Mouse (Mus musculus): ENCODE data around the gene Srsy. TPM values are rescaled to one million over a fixed set of nuclear protein-coding genes. Genes with fewer than 3 reads are reported as not detected.
"Not testable (repeated sequence)": the region's sequence is repeated elsewhere in the genome, so short reads cannot be mapped to it uniquely, and the experiment has no call there.

The Srsy gene
- total RNA-seq (2014; fragmentation: Nextera tagmentation) (not detected in 2 replicates), total RNA-seq (2017) (not detected in 2 replicates), polyA plus RNA-seq (2012) (not detected in 2 replicates)

- ATAC-seq (ENCODE audit: extremely low read depth, insufficient number of reproducible peaks, low FRiP score, poor library complexity, severe bottlenecking); H3K36me3 ChIP-seq (replicated peaks); H3K4me3 ChIP-seq (ENCODE audit: low read depth, low read length); H3K4me1 ChIP-seq (ENCODE audit: insufficient read depth, low read depth, low read length); DNase-seq (ENCODE audit: low spot score); H3K9me3 ChIP-seq (replicated peaks); H3K27me3 ChIP-seq (ENCODE audit: insufficient read depth, low read length): not testable (repeated sequence)
Observed at GRCm38 (mm10) chrY:17937230-17937629, at the start of gene Srsy. Gene Srsy (minus strand): TSS chrY:17937330.

Other genes starting within 250 kb of the Srsy start
- not detected in 2 replicates for gene Gm21904, start 91.1 kb downstream of the Srsy start, total RNA-seq (2014; fragmentation: Nextera tagmentation)
- not detected in 2 replicates for gene Gm21904, start 91.1 kb downstream of the Srsy start, total RNA-seq (2017)
- gene Gm21904, start 91.1 kb downstream of the Srsy start, polyA plus RNA-seq (2012), result not detected in 2 replicates
- not detected in 2 replicates for gene Gm20772, start 62.6 kb downstream of the Srsy start, total RNA-seq (2014; fragmentation: Nextera tagmentation)
- not detected in 2 replicates for gene Gm20772, start 62.6 kb downstream of the Srsy start, total RNA-seq (2017)
- gene Gm20772, start 62.6 kb downstream of the Srsy start, polyA plus RNA-seq (2012), result not detected in 2 replicates
- not detected in 2 replicates for gene Gm20831, start 62.6 kb downstream of the Srsy start, total RNA-seq (2014; fragmentation: Nextera tagmentation)
- not detected in 2 replicates for gene Gm20831, start 62.6 kb downstream of the Srsy start, total RNA-seq (2017)
- not detected in 2 replicates for gene Gm20831, start 62.6 kb downstream of the Srsy start, polyA plus RNA-seq (2012)
- gene Gm21764, start 124.5 kb upstream of the Srsy start, total RNA-seq (2014; fragmentation: Nextera tagmentation), result not detected in 2 replicates
- gene Gm21764, start 124.5 kb upstream of the Srsy start, total RNA-seq (2017), result not detected in 2 replicates
- not detected in 2 replicates for gene Gm21764, start 124.5 kb upstream of the Srsy start, polyA plus RNA-seq (2012)
- gene Ssty1, start 151.8 kb upstream of the Srsy start, total RNA-seq (2014; fragmentation: Nextera tagmentation), result not detected in 2 replicates
- not detected in 2 replicates for gene Ssty1, start 151.8 kb upstream of the Srsy start, total RNA-seq (2017)
- not detected in 2 replicates for gene Ssty1, start 151.8 kb upstream of the Srsy start, polyA plus RNA-seq (2012)